Mouse (Mus musculus): ENCODE data around the gene Dlg4. TPM values are rescaled to one million over a fixed set of nuclear protein-coding genes. Genes with fewer than 3 reads are reported as not detected.

Gene Dlg4
- polyA plus RNA-seq, 1 experiment from 2014 or later, result 9.3 TPM

GRCm38 (mm10) chr11:70077441-70077840, 60.7 kb downstream of the Dlg4 start:
- no peaks in the 10 kb centered on the region for H3K36me3 ChIP-seq (ENCODE audit: control insufficient read depth, insufficient read depth, low read length)
- ATAC-seq (replicated peaks; ENCODE audit: low FRiP score) (no peak), DNase-seq (ENCODE audit: low spot score) (no peak)
- H3K9me3 ChIP-seq (ENCODE audit: control insufficient read depth, low read length), result no peaks in the 10 kb centered on the region
- H3K4me2 ChIP-seq, result no peak overlapping the region
- H3K4me3 ChIP-seq (ENCODE audit: low read depth, low read length), result no peak overlapping the region
- no peak overlapping the region for H3K9ac ChIP-seq (ENCODE audit: low read depth, low read length)
- 71% methylated on average over 3 of the region's 3 CpGs for WGBS
- H3K27me3 ChIP-seq (replicated peaks; ENCODE audit: control insufficient read depth, insufficient read depth, low read length), result no peaks in the 10 kb centered on the region
- H3K27ac ChIP-seq (ENCODE audit: low read depth, low read length), result no peak overlapping the region
- peaks cover 12% of the 10 kb centered on the region; the same call in 1 of the 2 replicates for H3K4me1 ChIP-seq (replicated peaks; ENCODE audit: control insufficient read depth, insufficient read depth, low read length)

DNA sequence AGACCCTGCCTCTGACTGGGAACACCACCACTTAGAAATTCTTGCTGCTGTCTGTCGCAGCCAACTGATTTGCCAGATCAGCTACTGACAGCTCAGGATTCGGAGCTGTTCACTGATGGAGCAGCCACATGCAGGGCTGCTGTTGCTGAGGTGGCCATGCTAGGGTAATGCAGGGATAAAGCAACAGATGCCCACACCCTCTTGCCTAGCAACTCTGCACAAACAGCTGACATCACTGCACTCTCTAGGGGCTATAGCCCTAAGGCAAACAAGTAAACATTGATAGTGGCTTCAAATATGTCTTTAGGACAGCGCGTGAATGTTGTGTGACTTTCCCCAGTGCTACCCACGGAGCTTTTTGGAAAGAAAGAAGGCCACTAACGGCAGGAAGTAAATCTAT, 62.4 kb downstream of the Dlg4 start:
- Histone ChIP-seq H3K4me3 (ENCODE audit: low read depth, low read length) (no peak overlapping the region), H3K9ac (ENCODE audit: low read depth, low read length) (no peak overlapping the region), H3K36me3 (ENCODE audit: control insufficient read depth, insufficient read depth, low read length) (no peaks in the 10 kb centered on the region), H3K9me3 (ENCODE audit: control insufficient read depth, low read length) (no peaks in the 10 kb centered on the region), H3K4me2 (no peak overlapping the region), H3K4me1 (replicated peaks; ENCODE audit: control insufficient read depth, insufficient read depth, low read length) (peaks cover 12% of the 10 kb centered on the region; the same call in 1 of the 2 replicates), H3K27me3 (replicated peaks; ENCODE audit: control insufficient read depth, insufficient read depth, low read length) (no peaks in the 10 kb centered on the region), H3K27ac (ENCODE audit: low read depth, low read length) (no peak overlapping the region)
- no peak for DNase-seq (ENCODE audit: low spot score)
- 65% methylated on average over 6 of the region's 6 CpGs for WGBS
- ATAC-seq (replicated peaks; ENCODE audit: low FRiP score), result no peak

DNA sequence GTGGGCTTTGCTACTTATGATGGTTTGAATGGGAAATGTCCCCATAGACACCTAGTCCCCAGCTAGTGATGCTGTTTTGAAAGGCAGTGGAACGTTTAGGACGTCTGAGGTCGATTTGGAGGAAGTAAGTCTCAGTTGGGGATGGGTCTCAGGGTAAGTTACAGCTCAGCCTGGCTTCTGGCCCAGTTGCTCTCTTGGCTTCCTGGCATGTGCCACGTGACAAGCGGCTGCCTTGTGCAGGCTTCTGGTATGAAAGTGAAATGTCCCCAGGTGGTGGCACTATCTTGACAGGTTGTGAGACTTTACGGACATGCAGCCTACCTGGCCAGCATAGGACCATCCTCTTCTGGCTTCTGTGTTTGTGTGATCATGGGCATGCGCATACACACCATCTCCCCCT, 63.2 kb downstream of the Dlg4 start:
- Histone ChIP-seq H3K27ac (ENCODE audit: low read depth, low read length) (no peak overlapping the region), H3K4me1 (replicated peaks; ENCODE audit: control insufficient read depth, insufficient read depth, low read length) (peaks cover 10% of the 10 kb centered on the region; the same call in 1 of the 2 replicates), H3K4me2 (no peak overlapping the region), H3K4me3 (ENCODE audit: low read depth, low read length) (no peak overlapping the region), H3K36me3 (ENCODE audit: control insufficient read depth, insufficient read depth, low read length) (no peaks in the 10 kb centered on the region), H3K9me3 (ENCODE audit: control insufficient read depth, low read length) (no peaks in the 10 kb centered on the region), H3K9ac (ENCODE audit: low read depth, low read length) (no peak overlapping the region), H3K27me3 (replicated peaks; ENCODE audit: control insufficient read depth, insufficient read depth, low read length) (no peaks in the 10 kb centered on the region)
- WGBS, result 58% methylated on average over 7 of the region's 7 CpGs
- ATAC-seq (replicated peaks; ENCODE audit: low FRiP score) (no peak), DNase-seq (ENCODE audit: low spot score) (no peak)

GRCm38 (mm10) chr11:70080803-70081590, 64.3 kb downstream of the Dlg4 start:
- 65% methylated on average over 15 of the region's 15 CpGs for WGBS
- no peak overlapping the region for H3K27ac ChIP-seq (ENCODE audit: low read depth, low read length)
- no peaks in the 10 kb centered on the region for H3K27me3 ChIP-seq (replicated peaks; ENCODE audit: control insufficient read depth, insufficient read depth, low read length)
- H3K9ac ChIP-seq (ENCODE audit: low read depth, low read length), result no peak overlapping the region
- no peaks in the 10 kb centered on the region for H3K4me1 ChIP-seq (replicated peaks; ENCODE audit: control insufficient read depth, insufficient read depth, low read length)
- H3K4me3 ChIP-seq (ENCODE audit: low read depth, low read length), result no peak overlapping the region
- H3K36me3 ChIP-seq (ENCODE audit: control insufficient read depth, insufficient read depth, low read length), result no peaks in the 10 kb centered on the region
- ATAC-seq (replicated peaks; ENCODE audit: low FRiP score), result no peak
- H3K4me2 ChIP-seq, result no peak overlapping the region
- no peak for DNase-seq (ENCODE audit: low spot score)
- no peaks in the 10 kb centered on the region for H3K9me3 ChIP-seq (ENCODE audit: control insufficient read depth, low read length)

DNA sequence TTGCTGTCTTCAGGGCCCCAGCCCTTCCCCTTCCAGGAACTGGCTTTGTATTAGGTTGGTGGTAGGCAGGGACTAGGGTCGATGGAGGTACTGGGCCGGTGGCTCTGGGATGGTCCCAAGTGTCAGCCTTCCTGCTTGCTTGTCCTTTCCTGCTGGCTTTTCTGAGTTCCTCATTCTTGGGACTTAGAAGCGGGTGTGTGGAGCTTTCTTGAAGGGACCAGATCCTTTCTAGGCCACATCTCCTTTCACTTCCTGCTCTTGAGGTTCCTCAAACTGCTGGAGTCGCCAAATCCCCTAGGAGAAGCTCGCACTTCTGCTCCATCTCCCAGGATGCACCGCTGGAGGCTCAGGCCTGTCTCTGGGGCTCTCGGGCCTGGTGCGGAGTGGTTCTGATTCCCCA, 67.8 kb downstream of the Dlg4 start:
- no peak overlapping the region for H3K4me3 ChIP-seq (ENCODE audit: low read depth, low read length)
- 69% methylated on average over 8 of the region's 8 CpGs for WGBS
- no peak overlapping the region for H3K4me2 ChIP-seq
- H3K9me3 ChIP-seq (ENCODE audit: control insufficient read depth, low read length), result no peaks in the 10 kb centered on the region
- no peak overlapping the region for H3K27ac ChIP-seq (ENCODE audit: low read depth, low read length)
- no peak for DNase-seq (ENCODE audit: low spot score)
- H3K36me3 ChIP-seq (ENCODE audit: control insufficient read depth, insufficient read depth, low read length), result no peaks in the 10 kb centered on the region
- ATAC-seq (replicated peaks; ENCODE audit: low FRiP score), result no peak
- H3K4me1 ChIP-seq (replicated peaks; ENCODE audit: control insufficient read depth, insufficient read depth, low read length), result no peaks in the 10 kb centered on the region
- H3K9ac ChIP-seq (ENCODE audit: low read depth, low read length), result no peak overlapping the region
- no peaks in the 10 kb centered on the region for H3K27me3 ChIP-seq (replicated peaks; ENCODE audit: control insufficient read depth, insufficient read depth, low read length)

- Histone ChIP-seq H3K27ac (ENCODE audit: low read depth, low read length) (peak within 1 kb of the TSS; percentile 63), H3K4me2 (peak within 1 kb of the TSS; percentile 24)
Observed at GRCm38 (mm10) chr11:70091986-70092783, 75.4 kb downstream of the Dlg4 start, which contains the start of gene Asgr2. Gene Asgr2, plus strand, starts transcription at chr11:70092644.

More at GRCm38 (mm10) chr11:70091986-70092783, 75.4 kb downstream of the Dlg4 start, which contains the start of gene Asgr2:
- Histone ChIP-seq H3K9ac (ENCODE audit: low read depth, low read length) (no peak within 1 kb of the TSS), H3K4me3 (ENCODE audit: low read depth, low read length) (no peak within 1 kb of the TSS), H3K9me3 (ENCODE audit: control insufficient read depth, low read length) (no peaks in the 10 kb centered on the region), H3K36me3 (ENCODE audit: control insufficient read depth, insufficient read depth, low read length) (no peaks in the 10 kb centered on the region), H3K27me3 (replicated peaks; ENCODE audit: control insufficient read depth, insufficient read depth, low read length) (no peaks in the 10 kb centered on the region), H3K4me1 (replicated peaks; ENCODE audit: control insufficient read depth, insufficient read depth, low read length) (0 out of 2 replicates have a peak, but pooled peaks cover 2% of the 10 kb centered on the region)
- WGBS, result 61% methylated on average over 12 of the region's 12 CpGs
- DNase-seq (ENCODE audit: low spot score) (no peak), ATAC-seq (replicated peaks; ENCODE audit: low FRiP score) (peak; percentile 45; the same call in 1 of the 2 replicates)

MicroRNA genes within 50 kb of the gene (microRNA counts, 519-probe panel; counts per million panel counts)
- microRNA mmu-miR-324-3p (not detected), microRNA mmu-miR-324-5p (5,452 counts per million, percentile 53 among the panel's probes with 10 or more counts)

Small RNAs within 50 kb of the gene (microRNA-seq; reads per million reads assigned to microRNA genes)
- gene Gm44349 (ENCODE audit: borderline number of aligned reads) (not detected), gene Mir324 (ENCODE audit: borderline number of aligned reads) (6,372 reads per million, percentile 90 among the genes with 10 or more reads in this experiment)

Other genes with a start within 250 kb of the Dlg4 start
- gene Chrnb1, start 221.0 kb upstream of the Dlg4 start, polyA plus RNA-seq (2014; fragmentation: Nextera tagmentation; extraction: Ambion mirVana), result 1.3 and 1.4 TPM in 2 replicates
- gene Fgf11, start 215.1 kb upstream of the Dlg4 start, polyA plus RNA-seq (2014; fragmentation: Nextera tagmentation; extraction: Ambion mirVana), result 1.2 TPM in 2 replicates
- 0.96 and 1.2 TPM in 2 replicates for gene Tmem102, start 211.3 kb upstream of the Dlg4 start, polyA plus RNA-seq (2014; fragmentation: Nextera tagmentation; extraction: Ambion mirVana)
- not detected in 2 replicates for gene Gm39566, start 201.6 kb upstream of the Dlg4 start, polyA plus RNA-seq (2014; fragmentation: Nextera tagmentation; extraction: Ambion mirVana)
- not detected in 2 replicates for gene Spem2, start 198.5 kb upstream of the Dlg4 start, polyA plus RNA-seq (2014; fragmentation: Nextera tagmentation; extraction: Ambion mirVana)
- gene Spem1, start 194.8 kb upstream of the Dlg4 start, polyA plus RNA-seq (2014; fragmentation: Nextera tagmentation; extraction: Ambion mirVana), result not detected in 2 replicates
- gene Nlgn2, start 179.2 kb upstream of the Dlg4 start, polyA plus RNA-seq (2014; fragmentation: Nextera tagmentation; extraction: Ambion mirVana), result 2.8 and 3.4 TPM in 2 replicates
- gene Tmem256, start 178.4 kb upstream of the Dlg4 start, polyA plus RNA-seq (2014; fragmentation: Nextera tagmentation; extraction: Ambion mirVana), result 336 and 370 TPM in 2 replicates
- 63.5 and 70.1 TPM in 2 replicates for gene Plscr3, start 170.6 kb upstream of the Dlg4 start, polyA plus RNA-seq (2014; fragmentation: Nextera tagmentation; extraction: Ambion mirVana)
- 0.57 and 0.62 TPM in 2 replicates for gene Tnk1, start 158.2 kb upstream of the Dlg4 start, polyA plus RNA-seq (2014; fragmentation: Nextera tagmentation; extraction: Ambion mirVana)
- not detected in 2 replicates for gene Tmem95, start 138.9 kb upstream of the Dlg4 start, polyA plus RNA-seq (2014; fragmentation: Nextera tagmentation; extraction: Ambion mirVana)
- 2.3 and 3.6 TPM in 2 replicates for gene Kctd11, start 135.5 kb upstream of the Dlg4 start, polyA plus RNA-seq (2014; fragmentation: Nextera tagmentation; extraction: Ambion mirVana)
- 8.6 and 8.7 TPM in 2 replicates for gene Acap1, start 121.4 kb upstream of the Dlg4 start, polyA plus RNA-seq (2014; fragmentation: Nextera tagmentation; extraction: Ambion mirVana)
- 3.2 and 4.0 TPM in 2 replicates for gene 2810408A11Rik, start 116.0 kb upstream of the Dlg4 start, polyA plus RNA-seq (2014; fragmentation: Nextera tagmentation; extraction: Ambion mirVana)
- 9.5 and 10.5 TPM in 2 replicates for gene Neurl4, start 115.9 kb upstream of the Dlg4 start, polyA plus RNA-seq (2014; fragmentation: Nextera tagmentation; extraction: Ambion mirVana)
- gene Gps2, start 103.1 kb upstream of the Dlg4 start, polyA plus RNA-seq (2014; fragmentation: Nextera tagmentation; extraction: Ambion mirVana), result 121 and 130 TPM in 2 replicates
- 2,995 and 3,090 TPM in 2 replicates for gene Eif5a, start 95.0 kb upstream of the Dlg4 start, polyA plus RNA-seq (2014; fragmentation: Nextera tagmentation; extraction: Ambion mirVana)
- gene Ybx2, start 81.1 kb upstream of the Dlg4 start, polyA plus RNA-seq (2014; fragmentation: Nextera tagmentation; extraction: Ambion mirVana), result 1.3 and 1.7 TPM in 2 replicates
- 7.0 and 8.3 TPM in 2 replicates for gene Slc2a4, start 68.8 kb upstream of the Dlg4 start, polyA plus RNA-seq (2014; fragmentation: Nextera tagmentation; extraction: Ambion mirVana)
- 4.0 and 5.1 TPM in 2 replicates for gene Cldn7, start 52.2 kb upstream of the Dlg4 start, polyA plus RNA-seq (2014; fragmentation: Nextera tagmentation; extraction: Ambion mirVana)
- gene Ctdnep1, start 35.8 kb upstream of the Dlg4 start, polyA plus RNA-seq (2014; fragmentation: Nextera tagmentation; extraction: Ambion mirVana), result 20.8 and 24.0 TPM in 2 replicates
- 131 and 146 TPM in 2 replicates for gene Elp5, start 34.4 kb upstream of the Dlg4 start, polyA plus RNA-seq (2014; fragmentation: Nextera tagmentation; extraction: Ambion mirVana)
- gene Gabarap, start 25.8 kb upstream of the Dlg4 start, polyA plus RNA-seq (2014; fragmentation: Nextera tagmentation; extraction: Ambion mirVana), result 302 and 311 TPM in 2 replicates
- 33.2 and 36.6 TPM in 2 replicates for gene Phf23, start 21.2 kb upstream of the Dlg4 start, polyA plus RNA-seq (2014; fragmentation: Nextera tagmentation; extraction: Ambion mirVana)
- 22.1 and 23.3 TPM in 2 replicates for gene Dvl2, start 16.3 kb upstream of the Dlg4 start, polyA plus RNA-seq (2014; fragmentation: Nextera tagmentation; extraction: Ambion mirVana)
- gene Acadvl, start 1.5 kb upstream of the Dlg4 start, polyA plus RNA-seq (2014; fragmentation: Nextera tagmentation; extraction: Ambion mirVana), result 85.7 and 89.7 TPM in 2 replicates
- gene Asgr1, start 37.1 kb downstream of the Dlg4 start, polyA plus RNA-seq (2014; fragmentation: Nextera tagmentation; extraction: Ambion mirVana), result 0.40 and 0.66 TPM in 2 replicates
- 4.3 and 5.8 TPM in 2 replicates for gene Asgr2, start 75.7 kb downstream of the Dlg4 start, polyA plus RNA-seq (2014; fragmentation: Nextera tagmentation; extraction: Ambion mirVana)
- gene Mgl2, start 113.4 kb downstream of the Dlg4 start, polyA plus RNA-seq (2014; fragmentation: Nextera tagmentation; extraction: Ambion mirVana), result 0.63 and 1.5 TPM in 2 replicates
- gene Clec10a, start 139.3 kb downstream of the Dlg4 start, polyA plus RNA-seq (2014; fragmentation: Nextera tagmentation; extraction: Ambion mirVana), result 0.41 and 0.53 TPM in 2 replicates
- 0.75 and 0.81 TPM in 2 replicates for gene Slc16a11, start 195.8 kb downstream of the Dlg4 start, polyA plus RNA-seq (2014; fragmentation: Nextera tagmentation; extraction: Ambion mirVana)
- gene Slc16a13, start 204.1 kb downstream of the Dlg4 start, polyA plus RNA-seq (2014; fragmentation: Nextera tagmentation; extraction: Ambion mirVana), result 9.1 and 10.1 TPM in 2 replicates
- 6.8 and 7.3 TPM in 2 replicates for gene Bcl6b, start 212.9 kb downstream of the Dlg4 start, polyA plus RNA-seq (2014; fragmentation: Nextera tagmentation; extraction: Ambion mirVana)
- gene 0610010K14Rik, start 221.0 kb downstream of the Dlg4 start, polyA plus RNA-seq (2014; fragmentation: Nextera tagmentation; extraction: Ambion mirVana), result 138 and 140 TPM in 2 replicates
- 7.6 and 9.6 TPM in 2 replicates for gene Gm21988, start 222.9 kb downstream of the Dlg4 start, polyA plus RNA-seq (2014; fragmentation: Nextera tagmentation; extraction: Ambion mirVana)
- 184 and 188 TPM in 2 replicates for gene Rnasek, start 222.9 kb downstream of the Dlg4 start, polyA plus RNA-seq (2014; fragmentation: Nextera tagmentation; extraction: Ambion mirVana)
- gene Alox12, start 238.4 kb downstream of the Dlg4 start, polyA plus RNA-seq (2014; fragmentation: Nextera tagmentation; extraction: Ambion mirVana), result 21.5 and 22.5 TPM in 2 replicates